Mouse (Mus musculus) ovary, postnatal 36 days (tissue): ENCODE data around the gene Samhd1.

Experiments used
- DNase-seq: peaks from one replicate; pipeline ENCODE4 v3.0.0; 2022; ENCODE audit warnings: low spot score, mixed read lengths

Gene Samhd1

GRCm38 (mm10) chr2:157072316-157072990, 62.6 kb downstream of the Samhd1 start:
- DNase-seq: no peak

- DNase-seq: peak; percentile 51
Observed at GRCm38 (mm10) chr2:157071556-157071955, 63.5 kb downstream of the Samhd1 start.

- DNase-seq: no peak
Observed at GRCm38 (mm10) chr2:157070365-157070764, 64.7 kb downstream of the Samhd1 start.

GRCm38 (mm10) chr2:157069755-157070315, 65.2 kb downstream of the Samhd1 start:
- DNase-seq: no peak

GRCm38 (mm10) chr2:157069355-157069735, 65.7 kb downstream of the Samhd1 start:
- DNase-seq: no peak

GRCm38 (mm10) chr2:157068701-157069354, 66.2 kb downstream of the Samhd1 start:
- no peak for DNase-seq

GRCm38 (mm10) chr2:157066731-157067430, 68.2 kb downstream of the Samhd1 start:
- DNase-seq: no peak

- no peak for DNase-seq
Observed at GRCm38 (mm10) chr2:157065879-157066226, 69.2 kb downstream of the Samhd1 start.

GRCm38 (mm10) chr2:157064978-157065878, 69.8 kb downstream of the Samhd1 start:
- DNase-seq: no peak

GRCm38 (mm10) chr2:157064136-157064535, 70.9 kb downstream of the Samhd1 start:
- no peak for DNase-seq

GRCm38 (mm10) chr2:157063241-157063700, 71.8 kb downstream of the Samhd1 start:
- DNase-seq: no peak

GRCm38 (mm10) chr2:157060557-157061305, 74.3 kb downstream of the Samhd1 start:
- no peak for DNase-seq

GRCm38 (mm10) chr2:157060037-157060436, 75.0 kb downstream of the Samhd1 start:
- DNase-seq: no peak

GRCm38 (mm10) chr2:157059166-157059565, 75.9 kb downstream of the Samhd1 start:
- no peak for DNase-seq

GRCm38 (mm10) chr2:157058342-157058998, 76.6 kb downstream of the Samhd1 start:
- DNase-seq: peak; percentile 63

GRCm38 (mm10) chr2:157057758-157058157, 77.3 kb downstream of the Samhd1 start:
- DNase-seq: no peak

GRCm38 (mm10) chr2:157057186-157057585, 77.9 kb downstream of the Samhd1 start:
- DNase-seq: no peak

GRCm38 (mm10) chr2:157055721-157056120, 79.3 kb downstream of the Samhd1 start:
- no peak for DNase-seq

GRCm38 (mm10) chr2:157054816-157055215, 80.2 kb downstream of the Samhd1 start:
- no peak for DNase-seq

GRCm38 (mm10) chr2:157054297-157054696, 80.8 kb downstream of the Samhd1 start:
- DNase-seq: peak; percentile 57
